Mouse (Mus musculus) granulocyte monocyte progenitor cell, adult 5-6 weeks (primary cell): ENCODE data around the gene Gulp1. TPM values are rescaled to one million over a fixed set of nuclear protein-coding genes. Genes with fewer than 3 reads are reported as not detected.

ENCODE experiments used
- ATAC-seq: replicated peaks from 2 replicates; pipeline ENCODE4 v1.8.0; 2016; ENCODE audit warnings: mild to moderate bottlenecking, moderate TSS enrichment, inconsistent platforms; ENCODE audit not compliant: poor library complexity, severe bottlenecking
- total RNA-seq, 2 experiments: library from RNA; stranded (forward) in 1 of 2; stranded (reverse) in 1 of 2; fragments of 200-712, 200-1000 nt in 1 of 2; fragments of >200 nt in 1 of 2; fragmentation: Nextera tagmentation in 1 of 2; gene quantifications; 2 replicates each; pipeline ENCODE4 v1.2.3; 2014 to 2017

The Gulp1 gene
- total RNA-seq, 2 experiments from 2014 or later, result 3.2 TPM; not detected in 1

DNA sequence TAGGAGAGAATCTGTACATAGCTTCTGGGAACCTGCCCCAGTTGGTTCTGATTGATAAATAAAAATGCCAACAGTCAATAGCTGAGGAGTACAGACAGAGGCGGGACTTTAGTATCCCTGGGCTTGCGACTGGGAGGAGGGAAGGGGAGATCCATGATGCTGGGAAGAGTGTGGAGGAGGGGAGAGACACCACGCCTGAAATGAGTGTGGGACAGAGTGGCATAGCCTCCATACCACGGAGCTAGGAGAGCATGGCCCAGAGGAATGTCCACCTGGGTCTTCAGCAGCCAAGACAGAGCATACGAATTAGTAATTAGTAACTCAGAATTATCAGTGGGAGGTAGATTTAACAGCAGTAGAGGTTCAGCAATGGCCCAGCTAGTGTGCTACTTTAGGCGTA is 132.4 kb downstream of the Gulp1 start:
- ATAC-seq, result no peak

DNA sequence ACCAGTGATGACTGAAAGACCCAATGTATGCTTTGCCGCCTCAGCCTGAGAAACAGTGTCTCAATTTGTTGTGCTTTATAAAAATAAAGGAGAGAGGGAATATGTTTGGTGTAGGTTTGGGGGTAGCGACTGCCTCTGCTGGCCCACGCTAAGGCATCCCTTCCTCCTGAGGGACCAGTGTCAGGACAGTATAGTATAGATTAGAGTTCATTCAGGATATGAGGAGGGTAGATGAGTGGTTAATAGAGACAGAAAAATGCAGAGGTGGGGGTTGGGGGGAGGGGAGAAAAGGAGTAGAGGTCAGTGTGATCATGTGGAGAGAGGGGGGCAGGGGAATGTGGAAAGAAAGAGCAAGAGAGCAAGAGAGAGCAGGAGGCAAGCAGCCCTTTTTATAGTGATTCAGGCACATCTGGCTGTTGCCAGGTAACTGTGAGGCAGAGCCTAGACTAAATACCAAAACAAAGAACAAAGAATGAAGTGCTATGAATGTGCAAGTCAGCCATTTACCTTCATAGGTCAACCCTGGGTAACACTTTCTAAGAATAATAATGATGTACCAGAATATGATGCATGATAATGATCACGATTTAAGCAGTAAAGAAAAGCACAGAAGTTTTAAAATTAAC is 169.6 kb downstream of the Gulp1 start:
- ATAC-seq, result no peak

DNA sequence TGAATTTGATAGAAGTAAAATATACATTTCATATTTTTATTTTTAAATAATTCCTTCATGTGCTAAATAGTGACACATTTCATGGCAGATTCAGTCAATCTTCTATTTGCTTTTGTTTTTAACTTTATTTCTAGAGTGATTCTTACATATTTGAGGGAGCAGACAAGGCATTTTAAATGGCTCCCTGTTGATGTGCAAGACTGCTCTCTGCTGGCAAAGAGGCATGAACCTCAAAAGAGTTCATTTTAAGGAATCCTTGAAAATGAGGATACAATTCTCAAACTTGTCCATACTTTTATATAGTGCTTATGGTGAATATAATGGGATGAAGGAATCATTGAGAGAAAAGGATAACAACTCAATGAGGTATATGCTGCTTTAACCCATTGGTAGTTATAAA is 189.9 kb downstream of the Gulp1 start:
- ATAC-seq, result no peak

DNA sequence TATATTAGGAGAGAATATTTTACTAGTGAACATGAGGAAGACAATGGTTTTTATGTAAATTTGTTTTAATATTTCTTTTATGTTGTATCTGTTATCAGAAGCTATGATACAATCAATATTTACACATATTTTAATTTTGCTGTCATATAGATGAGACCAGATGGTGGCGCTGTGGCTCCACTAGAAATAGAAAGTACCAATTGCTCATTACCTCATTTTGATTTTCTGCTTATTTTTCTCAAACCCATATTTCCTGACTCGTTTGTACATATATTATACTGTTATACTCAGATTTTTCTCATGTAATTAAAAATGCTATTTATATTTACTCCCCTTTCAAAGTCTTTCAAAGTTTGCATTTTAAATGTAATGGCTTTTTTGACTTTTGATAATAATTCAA is 194.4 kb downstream of the Gulp1 start:
- 0 out of 2 replicates have a peak, but pooled peaks have one; percentile 40 for ATAC-seq

DNA sequence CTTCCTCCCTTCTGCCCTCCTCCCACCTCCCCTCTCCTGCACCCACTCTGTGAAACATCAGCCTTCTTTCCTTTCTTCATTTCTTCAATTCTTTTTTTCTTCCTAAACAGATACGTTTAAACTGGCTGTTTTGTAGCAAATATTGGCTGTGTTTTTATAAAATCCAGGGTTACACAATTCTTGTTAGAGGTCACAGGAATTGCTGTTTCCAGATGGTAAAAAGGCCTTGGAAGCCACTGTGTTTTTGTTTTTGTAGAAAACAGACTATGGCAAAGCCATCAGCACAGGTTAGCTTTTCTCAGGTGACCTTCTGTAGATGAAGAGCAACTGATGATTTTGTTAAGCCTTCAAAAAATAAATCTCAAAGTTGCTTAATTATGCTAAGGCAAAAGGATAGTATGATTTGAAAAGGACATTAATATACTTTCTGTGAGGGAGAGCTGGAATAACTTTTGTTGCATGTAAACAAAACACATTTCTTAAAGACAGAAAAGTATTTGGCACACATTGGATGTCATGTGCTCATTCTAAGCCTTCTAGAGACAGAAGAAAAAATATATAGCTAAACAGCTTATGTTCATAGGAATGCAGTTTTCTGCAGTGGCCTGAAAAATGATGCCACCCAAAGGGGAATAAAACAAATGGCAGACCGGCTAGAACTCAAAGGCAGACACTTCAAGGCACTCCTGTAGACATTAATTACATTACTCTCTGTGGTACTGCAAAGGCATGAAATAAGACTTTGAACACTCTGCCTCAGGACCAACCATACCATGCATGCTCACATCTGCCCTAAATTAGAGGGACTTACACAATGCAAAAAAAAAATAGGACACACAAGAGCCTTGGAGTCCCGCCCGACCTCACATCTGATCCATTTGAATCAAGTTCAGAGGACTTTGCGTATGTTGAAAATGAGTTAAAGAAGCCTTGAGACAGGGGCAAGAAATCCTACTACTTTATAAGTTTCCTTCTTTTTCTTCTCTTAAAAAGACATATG is 199.7 kb downstream of the Gulp1 start:
- ATAC-seq, result no peak

DNA sequence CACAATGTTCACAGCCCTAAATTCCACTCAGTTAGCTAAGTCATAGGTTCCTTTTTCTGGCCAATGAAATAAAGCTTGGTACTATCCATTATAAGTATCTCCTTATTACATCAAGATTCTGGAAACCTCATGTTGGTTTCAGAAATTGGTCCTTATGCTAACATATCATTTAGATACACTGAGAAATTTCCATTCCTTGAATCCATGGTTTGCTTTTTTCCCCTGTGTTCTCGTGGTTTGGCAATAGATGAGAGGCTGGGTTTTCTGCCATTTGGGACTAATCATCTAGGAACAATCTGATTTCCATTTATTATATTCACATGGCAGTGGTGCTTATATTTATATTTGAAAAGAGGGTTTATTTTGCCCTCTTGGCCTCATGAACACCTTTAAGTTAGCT is 226.9 kb downstream of the Gulp1 start:
- ATAC-seq, result no peak

DNA sequence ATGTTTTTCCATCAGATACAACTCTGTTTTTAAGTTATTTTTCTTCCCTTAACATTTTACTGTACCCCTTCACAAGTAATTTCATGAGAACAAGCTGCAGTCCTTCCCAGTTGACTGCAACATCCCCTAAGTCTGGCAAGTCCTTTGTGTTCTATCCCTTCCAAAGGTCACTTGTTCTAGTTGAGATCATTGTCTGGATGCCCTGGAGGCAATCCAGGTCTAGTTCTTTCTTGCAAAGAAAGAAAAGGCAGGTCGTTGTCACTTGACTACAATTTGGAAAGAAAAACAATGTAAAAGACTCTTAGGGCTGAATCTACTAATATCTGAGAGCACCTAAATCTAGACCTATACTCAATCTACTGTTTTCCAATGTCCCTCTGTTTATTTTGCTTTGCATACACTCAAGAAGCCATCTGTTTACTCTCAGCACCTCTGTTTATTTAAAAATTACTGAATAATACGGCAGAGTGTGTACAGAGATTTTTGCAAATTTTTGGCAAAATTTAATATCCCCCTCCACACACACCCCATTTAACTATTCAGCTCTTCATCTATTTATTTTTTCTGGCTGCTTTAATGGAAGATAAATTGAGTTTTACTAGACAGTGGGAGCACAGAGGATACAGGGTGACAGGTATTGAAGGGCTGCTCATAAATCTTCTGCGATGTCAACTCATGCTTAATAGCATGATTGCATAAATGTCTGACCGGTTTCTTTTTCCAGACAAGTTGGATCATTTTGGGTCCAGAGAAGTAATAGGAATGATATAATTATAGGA is 252.5 kb downstream of the Gulp1 start:
- no peak for ATAC-seq

DNA sequence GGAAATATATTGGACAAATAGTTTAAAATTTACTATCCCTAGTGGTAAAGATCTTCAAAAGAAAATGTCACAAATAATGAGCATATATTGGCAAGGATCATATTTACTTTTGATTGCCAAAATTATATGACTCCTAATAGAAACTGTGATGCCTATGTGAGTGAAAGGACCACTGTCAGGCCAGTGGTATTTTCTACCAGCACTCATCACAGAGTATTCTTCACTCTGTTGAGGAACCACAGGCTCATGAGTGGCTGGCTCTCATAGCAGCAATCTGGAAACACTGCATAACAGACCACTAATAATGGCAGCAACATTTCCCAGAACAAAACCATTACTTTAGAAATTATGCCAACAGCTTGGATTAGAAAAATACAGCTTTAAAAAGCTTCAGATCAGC is 255.1 kb downstream of the Gulp1 start:
- no peak for ATAC-seq

DNA sequence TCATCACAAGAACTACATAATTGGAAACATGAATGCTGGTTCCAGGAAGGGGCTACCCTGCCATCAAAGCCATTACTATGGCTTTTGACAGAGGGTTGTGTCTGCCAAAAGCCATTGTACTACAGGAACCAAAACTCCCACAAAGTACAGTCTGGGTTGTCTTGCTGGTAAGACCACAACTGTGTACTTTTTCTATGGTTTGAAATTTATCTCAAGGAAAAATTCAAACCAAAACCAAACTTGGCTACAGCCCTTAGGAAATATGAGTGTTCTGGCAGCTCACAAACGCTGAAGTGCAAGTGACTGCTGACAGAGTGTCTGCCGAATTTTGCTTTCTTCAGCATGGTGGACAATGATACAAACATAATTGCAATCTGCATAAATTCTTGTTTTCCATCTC is 259.0 kb downstream of the Gulp1 start:
- no peak for ATAC-seq

DNA sequence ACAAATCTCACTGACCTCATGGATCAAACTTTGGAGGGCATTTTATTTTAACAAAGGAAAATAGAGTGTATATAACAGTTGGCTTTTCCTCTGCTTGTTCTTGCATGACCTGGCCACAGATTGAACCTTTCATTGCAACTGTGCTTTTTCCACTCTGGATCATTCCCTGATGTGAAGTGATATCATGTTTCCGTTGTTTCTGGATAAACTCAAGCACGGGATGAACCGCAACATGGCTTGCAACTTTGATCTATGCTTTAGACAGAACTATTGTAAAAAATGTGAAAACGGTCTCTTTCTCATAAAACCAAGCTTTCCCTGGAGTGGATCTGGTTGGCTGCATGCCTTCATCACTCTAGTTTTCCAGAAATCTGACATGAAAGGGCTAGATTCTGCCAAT is 282.6 kb downstream of the Gulp1 start:
- ATAC-seq, result no peak
